In the genomic region with DNA sequence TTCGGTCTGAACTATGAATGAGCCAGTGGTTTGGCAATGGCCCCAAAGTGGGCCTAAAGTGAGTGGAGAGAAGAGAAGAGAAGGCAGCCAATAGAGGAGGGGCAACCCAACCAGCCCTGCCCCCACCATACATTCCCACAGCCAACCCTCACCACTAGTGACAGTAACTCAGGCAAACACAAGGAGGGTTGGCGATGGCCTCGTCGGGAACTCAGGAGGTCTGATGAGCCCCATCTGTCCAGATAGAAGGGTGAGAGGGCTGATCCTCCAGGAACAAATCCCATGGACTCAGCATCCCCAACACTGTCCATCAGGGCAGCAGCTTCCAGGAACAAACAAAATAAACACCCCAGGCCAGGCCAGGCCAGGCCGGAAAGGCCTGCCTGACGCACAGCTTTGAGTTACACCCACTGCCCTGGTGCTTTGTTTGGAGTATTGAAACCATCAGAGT, we compare ENCODE assay signal across 15 mouse cellular contexts. TPM values are rescaled to one million over a fixed set of nuclear protein-coding genes. Genes with fewer than 3 reads are reported as not detected.
A peak's percentile ranks its signal among the peaks of the same experiment; 100 is the strongest.
DNase-seq lines count a peak whose midpoint lies in the region; ATAC-seq and TF ChIP-seq lines count a peak whose summit lies in the region.
"Had no signal": no experiment of that assay in that cellular context is flagged by ENCODE, and none has a peak within 500 bp of the region (broad histone marks: within the 10 kb centered on the region; RNA-seq: fewer than 3 reads in every experiment).

No protein-coding gene starts in this region.

- peaks cover 37% of the 10 kb centered on the region for H3K36me3 ChIP-seq in heart, embryonic 10.5 days
- H3K36me3 ChIP-seq in midbrain, embryonic 11.5 days (ENCODE audit: control insufficient read depth, insufficient read depth, low read length): no peaks in the 10 kb centered on the region
- H3K36me3 ChIP-seq in midbrain, embryonic 13.5 days: peaks cover 31% of the 10 kb centered on the region
- peaks cover 3% of the 10 kb centered on the region; the same call in 1 of the 2 replicates for H3K36me3 ChIP-seq in lung, postnatal 0 days (ENCODE audit: insufficient read depth, low read length)

- peak; percentile 68 for DNase-seq in heart, embryonic 10.5 days (ENCODE audit: low spot score)
- DNase-seq in heart, postnatal 10 days: no peak
- DNase-seq in midbrain, embryonic 11.5 days (ENCODE audit: low spot score, missing footprints): peak; percentile 83
- peak; percentile 77 for DNase-seq in lung, postnatal 0 days (ENCODE audit: low spot score)
- no peak for DNase-seq in cerebellum, adult 9-11 months
- DNase-seq in B cell, adult 2 months: no peak
- DNase-seq in liver: no peak
- DNase-seq: adrenal gland, adult 8-10 months; cerebellum, postnatal 14 days; layer of hippocampus, adult 9-11 months; left cerebral cortex, postnatal 4 days; midbrain, embryonic 14.5 days; spleen, adult 18-20 months had no signal

- H3K4me1 ChIP-seq in heart, embryonic 10.5 days: peaks cover 28% of the 10 kb centered on the region
- peaks cover 3% of the 10 kb centered on the region for H3K4me1 ChIP-seq in midbrain, embryonic 11.5 days (ENCODE audit: control insufficient read depth, insufficient read depth, low read length)
- H3K4me1 ChIP-seq in midbrain, embryonic 13.5 days (replicated peaks): peaks cover 6% of the 10 kb centered on the region
- no peaks in the 10 kb centered on the region for H3K4me1 ChIP-seq in lung, postnatal 0 days (ENCODE audit: insufficient read depth, low read depth, low read length)

- TF ChIP-seq CTCF in lung, postnatal 0 days (IDR thresholded peaks at IDR 0.05): no peak; the same call in 1 of the 2 replicates

- H3K4me2 ChIP-seq in midbrain, embryonic 11.5 days: no peak overlapping the region
- no peak overlapping the region for H3K4me2 ChIP-seq in midbrain, embryonic 13.5 days (replicated peaks)
- no peak overlapping the region for H3K4me2 ChIP-seq in lung, postnatal 0 days (replicated peaks; ENCODE audit: low read depth, low read length)
- H3K4me2 ChIP-seq: neural tube, embryonic 13.5 days had no signal

- H3K9me3 ChIP-seq in heart, embryonic 10.5 days: no peaks in the 10 kb centered on the region
- no peaks in the 10 kb centered on the region for H3K9me3 ChIP-seq in midbrain, embryonic 11.5 days (ENCODE audit: control insufficient read depth, low read length)
- no peaks in the 10 kb centered on the region for H3K9me3 ChIP-seq in midbrain, embryonic 13.5 days
- H3K9me3 ChIP-seq in lung, postnatal 0 days (ENCODE audit: low read length): no peaks in the 10 kb centered on the region
- H3K9me3 ChIP-seq: neural tube, embryonic 13.5 days had no signal

- no peak overlapping the region for H3K4me3 ChIP-seq in heart, embryonic 10.5 days
- H3K4me3 ChIP-seq in midbrain, embryonic 11.5 days (ENCODE audit: low read depth, low read length): no peak overlapping the region
- no peak overlapping the region for H3K4me3 ChIP-seq in midbrain, embryonic 13.5 days (replicated peaks)
- H3K4me3 ChIP-seq in lung, postnatal 0 days (ENCODE audit: low read depth, low read length): no peak overlapping the region
- H3K4me3 ChIP-seq: neural tube, embryonic 13.5 days had no signal

- no peak overlapping the region for H3K9ac ChIP-seq in midbrain, embryonic 11.5 days (ENCODE audit: low read length)
- no peak overlapping the region for H3K9ac ChIP-seq in midbrain, embryonic 13.5 days (replicated peaks)
- H3K9ac ChIP-seq in lung, postnatal 0 days (replicated peaks; ENCODE audit: low read depth): no peak overlapping the region
- H3K9ac ChIP-seq: neural tube, embryonic 13.5 days had no signal

- H3K27ac ChIP-seq in heart, embryonic 10.5 days: no peak overlapping the region
- H3K27ac ChIP-seq in midbrain, embryonic 11.5 days (ENCODE audit: low read depth, low read length): no peak overlapping the region
- no peak overlapping the region for H3K27ac ChIP-seq in midbrain, embryonic 13.5 days
- H3K27ac ChIP-seq in lung, postnatal 0 days (ENCODE audit: low read length): peak overlapping the region; percentile 69
- H3K27ac ChIP-seq: neural tube, embryonic 13.5 days had no signal

- WGBS in heart, embryonic 10.5 days: 66% methylated on average over 6 of the region's 6 CpGs
- 83% methylated on average over 6 of the region's 6 CpGs for WGBS in midbrain, embryonic 11.5 days
- 92% methylated on average over 6 of the region's 6 CpGs for WGBS in midbrain, embryonic 13.5 days
- 43% methylated on average over 6 of the region's 6 CpGs for WGBS in lung, postnatal 0 days

- peaks cover 29% of the 10 kb centered on the region for H3K27me3 ChIP-seq in heart, embryonic 10.5 days (ENCODE audit: insufficient read depth, poor library complexity, severe bottlenecking)
- peaks cover 23% of the 10 kb centered on the region for H3K27me3 ChIP-seq in midbrain, embryonic 11.5 days (ENCODE audit: control insufficient read depth, insufficient read depth, low read length)
- peaks cover 31% of the 10 kb centered on the region for H3K27me3 ChIP-seq in midbrain, embryonic 13.5 days
- H3K27me3 ChIP-seq in lung, postnatal 0 days (replicated peaks; ENCODE audit: insufficient read depth, low read length): peaks cover 12% of the 10 kb centered on the region; the same call in 1 of the 2 replicates

- peak; percentile 84 for TF ChIP-seq EP300 in lung, postnatal 0 days (IDR thresholded peaks at IDR 0.05)

- intact Hi-C loops in heart, postnatal 10 days (cut with DNase I): no loop called here

- no peak for ATAC-seq in midbrain, embryonic 11.5 days (ENCODE audit: low FRiP score)
- ATAC-seq in midbrain, embryonic 13.5 days: no peak
- ATAC-seq in lung, postnatal 0 days: peak; percentile 91

RNA-seq across cellular contexts. Expression of a gene that starts 5.6 kb away (rescaled TPM):
- polyA plus RNA-seq in heart, embryonic 10.5 days (2016; fragmentation: Nextera tagmentation; extraction: Ambion mirVana): 1.3 and 1.6 TPM in 2 replicates
- 1 to 10 TPM in 1 of 2 experiments, under 1 TPM in 1; 0.84 to 2.1 TPM for total RNA-seq in heart, postnatal 10 days (2021)
- 1.2 TPM in 2 replicates for polyA plus RNA-seq in midbrain, embryonic 11.5 days (2014; fragmentation: Nextera tagmentation; extraction: Ambion mirVana)
- polyA plus RNA-seq in midbrain, embryonic 13.5 days (2015; fragmentation: Nextera tagmentation; extraction: Ambion mirVana): 0.66 and 1.3 TPM in 2 replicates
- 0.44 and 0.88 TPM in 2 replicates for polyA plus RNA-seq in lung, postnatal 0 days (2015; fragmentation: Nextera tagmentation; extraction: Ambion mirVana)

Comparison
In these comparisons a context has a peak if more than half of its experiments do, and no peak if none do; other contexts are left out.
1. DNase-seq: peak in heart, embryonic 10.5 days (single experiment), midbrain, embryonic 11.5 days (single experiment) and lung, postnatal 0 days (single experiment); none in heart, postnatal 10 days (0 of 2), cerebellum, adult 9-11 months (single experiment), B cell, adult 2 months (0 of 2) and liver (single experiment).